Mouse (Mus musculus) megakaryocyte, adult 5-6 weeks (primary cell): ENCODE measurements around the gene Ergic1. TPM values are rescaled to one million over a fixed set of nuclear protein-coding genes. Genes with fewer than 3 reads are reported as not detected.

Source experiments
- ATAC-seq: 2 replicates; pipeline ENCODE4 v1.8.0; 2016; ENCODE audit warnings: mild to moderate bottlenecking, inconsistent platforms; ENCODE audit not compliant: poor library complexity, severe bottlenecking
- total RNA-seq, 2 experiments: library from RNA; stranded (forward) in 1 of 2; stranded (reverse) in 1 of 2; fragments of 153-499, 151-499 nt in 1 of 2; fragments of 221-1000, 200-1000 nt in 1 of 2; gene quantifications; 2 replicates each; pipeline versions ENCODE4 v1.2.3 to v1.2.4; 2015 to 2017

Gene Ergic1
- total RNA-seq, 2 experiments from 2014 or later: 9.6 to 18.9 TPM

GRCm38 (mm10) chr17:26620786-26621766 lies 59.8 kb downstream of the Ergic1 start:
- peak; percentile 47; the same call in 1 of the 2 replicates for ATAC-seq

- no peak for ATAC-seq
Observed at GRCm38 (mm10) chr17:26621912-26622311, 60.6 kb downstream of the Ergic1 start.

GRCm38 (mm10) chr17:26623991-26624390 lies 62.7 kb downstream of the Ergic1 start:
- ATAC-seq: no peak

DNA sequence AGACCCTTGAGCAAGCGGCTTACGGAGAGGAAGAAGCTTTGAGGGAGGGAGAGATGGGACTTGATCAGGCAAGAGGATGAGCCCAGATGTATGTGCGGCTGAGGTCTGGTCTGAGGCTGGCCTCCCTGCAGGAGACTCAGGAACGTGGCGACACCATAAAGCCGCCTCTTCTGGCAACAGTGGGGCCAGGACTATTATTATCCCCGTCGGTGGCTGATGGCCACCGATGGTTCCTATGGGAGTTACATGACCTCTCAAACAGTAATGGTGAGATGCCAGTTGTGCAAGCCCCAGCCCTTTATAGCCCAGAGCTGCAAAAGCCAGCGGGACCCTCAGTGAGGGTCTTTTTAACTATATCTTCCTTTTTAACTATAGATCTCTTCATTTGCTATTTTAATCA lies 63.7 kb downstream of the Ergic1 start:
- ATAC-seq: no peak

GRCm38 (mm10) chr17:26625521-26626010 lies 64.3 kb downstream of the Ergic1 start:
- ATAC-seq: no peak

- no peak for ATAC-seq
Observed at GRCm38 (mm10) chr17:26628479-26628878, 67.2 kb downstream of the Ergic1 start.

DNA sequence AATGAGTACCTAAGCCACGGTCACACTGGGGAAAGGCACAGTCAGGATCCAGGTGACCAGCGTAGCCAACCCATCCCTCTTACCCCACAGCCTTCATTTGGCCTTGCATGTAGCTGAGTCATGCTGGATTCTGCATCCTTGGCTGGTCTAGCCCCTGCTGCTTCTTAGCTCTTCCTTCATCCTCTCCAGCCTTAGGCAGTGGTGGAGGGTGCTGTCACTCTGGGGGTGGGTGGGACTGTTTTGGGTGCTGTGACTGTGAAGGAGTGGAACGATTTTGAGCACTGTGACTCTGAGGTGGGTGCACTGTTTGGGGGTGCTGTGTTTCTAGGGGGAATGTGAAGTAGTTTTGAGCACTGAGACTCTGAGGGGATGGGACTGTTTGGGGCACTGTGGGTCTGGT lies 67.6 kb downstream of the Ergic1 start:
- no peak for ATAC-seq

- ATAC-seq: no peak
Observed at GRCm38 (mm10) chr17:26631811-26632327, 70.6 kb downstream of the Ergic1 start.

DNA sequence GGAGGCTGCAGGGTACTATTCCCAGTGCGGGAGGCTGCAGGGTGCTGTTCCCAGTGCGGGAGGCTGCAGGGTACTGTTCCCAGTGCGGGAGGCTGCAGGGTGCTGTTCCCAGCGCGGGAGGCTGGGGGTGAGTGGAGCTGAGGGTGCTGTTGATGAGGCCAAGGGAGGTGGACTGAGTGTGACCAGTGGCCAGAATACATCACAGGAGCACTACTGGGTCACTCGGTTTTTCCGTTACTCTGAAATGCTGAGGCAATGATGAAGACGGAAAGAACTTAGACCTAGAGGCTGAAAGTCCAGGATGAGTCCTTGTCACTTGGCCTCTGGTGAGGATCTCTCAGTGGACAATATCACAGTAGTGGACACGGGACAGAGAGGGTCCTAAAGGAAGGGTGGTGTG lies 71.9 kb downstream of the Ergic1 start:
- no peak for ATAC-seq

GRCm38 (mm10) chr17:26633926-26634325 lies 72.6 kb downstream of the Ergic1 start:
- ATAC-seq: no peak

GRCm38 (mm10) chr17:26634539-26634938 lies 73.2 kb downstream of the Ergic1 start:
- ATAC-seq: no peak

GRCm38 (mm10) chr17:26635951-26636350 lies 74.7 kb downstream of the Ergic1 start:
- ATAC-seq: no peak

GRCm38 (mm10) chr17:26637851-26638250 lies 76.6 kb downstream of the Ergic1 start:
- no peak for ATAC-seq

DNA sequence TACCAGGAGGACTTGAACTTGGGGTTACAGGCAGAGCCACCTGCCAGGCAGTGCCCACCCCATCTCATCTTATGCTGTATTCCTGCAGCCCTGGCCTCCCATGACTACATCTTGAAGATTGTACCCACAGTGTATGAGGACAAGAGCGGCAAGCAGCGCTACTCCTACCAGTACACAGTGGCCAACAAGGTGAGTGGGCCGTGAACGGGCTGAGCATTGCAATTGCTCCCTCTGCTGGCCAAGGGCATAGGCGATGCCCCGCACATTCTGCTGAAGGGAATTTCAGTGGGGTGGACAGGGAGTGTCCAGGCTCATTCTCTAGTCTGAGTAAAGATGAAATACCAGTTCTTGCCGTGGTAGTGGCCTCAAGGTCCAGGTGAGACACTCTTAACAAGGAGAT lies 77.4 kb downstream of the Ergic1 start:
- peak; percentile 96 for ATAC-seq

DNA sequence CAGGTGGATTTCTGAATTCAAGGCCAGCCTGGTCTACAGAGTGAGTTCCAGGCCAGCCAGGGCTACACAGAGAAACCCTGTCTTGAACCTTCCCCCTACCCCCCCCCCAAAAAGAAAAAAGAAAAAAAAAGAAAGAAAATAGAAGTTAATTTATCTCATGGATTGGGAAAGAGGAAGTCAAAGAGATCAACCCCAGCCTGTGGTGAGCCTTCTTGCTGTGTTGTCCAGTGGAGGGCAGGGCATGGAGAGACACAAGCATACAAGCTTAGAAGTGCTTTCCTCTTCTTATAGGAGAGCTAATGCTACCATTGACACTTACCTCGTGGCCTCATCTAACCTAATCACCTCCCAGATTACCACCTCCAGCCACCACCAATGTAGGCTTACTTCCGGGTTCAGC lies 78.5 kb downstream of the Ergic1 start:
- 0 out of 2 replicates have a peak, but pooled peaks have one; percentile 20 for ATAC-seq

DNA sequence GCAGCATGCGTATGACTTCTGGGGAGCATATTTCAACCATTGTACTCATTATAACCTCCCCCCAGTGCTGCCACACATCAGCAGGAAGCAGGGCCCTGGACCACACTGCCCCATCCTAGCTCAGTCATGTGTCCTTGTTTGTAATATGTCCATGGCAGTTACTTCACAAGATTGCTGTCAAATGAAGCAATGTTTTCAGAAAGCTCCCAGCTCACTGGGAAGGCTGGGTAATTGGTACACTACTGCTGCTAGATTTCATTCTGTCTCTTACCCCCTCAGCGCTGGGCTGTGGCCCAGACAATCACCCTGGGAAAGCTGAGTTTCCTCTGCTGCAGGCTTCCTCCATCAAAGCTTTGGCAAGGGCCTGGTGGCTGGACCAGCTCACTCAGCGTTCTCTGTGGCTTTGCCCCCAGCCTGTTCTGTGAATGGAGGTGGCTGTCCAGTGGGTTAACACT lies 79.0 kb downstream of the Ergic1 start:
- ATAC-seq: 0 out of 2 replicates have a peak, but pooled peaks have one; percentile 26

- ATAC-seq: no peak
Observed at GRCm38 (mm10) chr17:26643456-26643855, 82.2 kb downstream of the Ergic1 start.

GRCm38 (mm10) chr17:26643993-26644392 lies 82.7 kb downstream of the Ergic1 start:
- no peak for ATAC-seq

GRCm38 (mm10) chr17:26644509-26645410 lies 83.5 kb downstream of the Ergic1 start:
- no peak for ATAC-seq

DNA sequence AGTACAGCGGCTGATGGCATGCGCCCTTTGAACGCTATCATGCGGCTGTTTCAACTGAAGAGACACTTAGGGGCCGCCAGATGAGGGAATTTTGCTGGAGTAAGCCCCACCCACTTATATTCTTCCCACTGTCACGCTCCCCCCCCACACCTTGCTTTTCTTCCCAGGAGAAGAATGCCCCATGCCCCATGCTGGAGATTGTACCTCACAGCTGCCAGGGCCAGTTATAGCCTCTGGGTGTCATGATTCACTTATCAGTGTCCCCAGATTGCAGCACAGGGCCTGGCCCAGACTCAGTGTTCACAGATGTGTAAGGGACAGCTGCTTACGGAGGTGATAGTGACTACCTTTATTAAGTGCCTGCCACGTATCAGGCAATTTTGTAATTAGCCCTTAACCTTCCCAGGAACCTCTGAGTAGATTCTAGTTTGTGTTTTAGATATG lies 84.1 kb downstream of the Ergic1 start:
- ATAC-seq: no peak

GRCm38 (mm10) chr17:26647283-26647682 lies 86.0 kb downstream of the Ergic1 start:
- no peak for ATAC-seq
